Mouse (Mus musculus): ENCODE results near the gene Gm20821. TPM values are rescaled to one million over a fixed set of nuclear protein-coding genes. Genes with fewer than 3 reads are reported as not detected.
"Not testable (repeated sequence)": the region's sequence is repeated elsewhere in the genome, so short reads cannot be mapped to it uniquely, and the experiment has no call there.

Gene Gm20821
- polyA plus RNA-seq (2014; fragmentation: Nextera tagmentation; extraction: Ambion mirVana) = not detected in 2 replicates

- H3K36me3 ChIP-seq (ENCODE audit: control insufficient read depth, insufficient read depth, low read length); H3K27me3 ChIP-seq (ENCODE audit: control insufficient read depth, insufficient read depth, low read length); ATAC-seq (ENCODE audit: low FRiP score, low TSS enrichment); H3K9ac ChIP-seq (ENCODE audit: low read depth, low read length); H3K9me3 ChIP-seq (ENCODE audit: control insufficient read depth, low read length); H3K4me2 ChIP-seq (replicated peaks; ENCODE audit: low read depth, low read length); H3K27ac ChIP-seq (ENCODE audit: low read depth, low read length); H3K4me1 ChIP-seq (ENCODE audit: control insufficient read depth, insufficient read depth, low read length); H3K4me3 ChIP-seq (ENCODE audit: low read length): not testable (repeated sequence)
- 13% methylated on average over 1 of the region's 2 CpGs for WGBS
Observed at GRCm38 (mm10) chrY:9781504-9781903, at the start of gene Gm20821. Gene Gm20821 (plus strand): TSS chrY:9781804.
